Mouse (Mus musculus): ENCODE measurements around the gene Myo16.

DNA sequence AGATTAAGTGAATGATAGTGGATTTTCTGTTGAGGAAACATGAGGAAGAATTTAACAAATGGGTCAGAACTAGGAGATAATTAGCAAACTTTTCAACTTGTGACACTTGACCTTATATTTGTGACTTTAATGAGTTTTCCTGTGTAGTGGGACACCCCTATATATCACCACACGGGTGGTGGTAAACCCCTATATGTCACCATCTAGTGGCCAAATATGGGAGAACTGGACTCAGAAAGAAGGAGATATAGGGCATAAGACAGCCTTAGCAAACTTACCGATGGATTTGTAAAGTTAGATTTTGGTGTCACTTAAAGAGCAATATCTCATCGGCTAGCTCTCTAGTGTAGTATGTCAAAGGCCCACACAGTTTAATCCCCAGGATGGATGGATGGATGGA, 147.1 kb downstream of the Myo16 start:
- TF ChIP-seq POLR2A (IDR thresholded peaks at IDR 0.05; ENCODE audit: insufficient read depth, low read length) (no peak), CTCF (IDR thresholded peaks at IDR 0.05; ENCODE audit: low read depth, low read length) (no peak)

Data from ES-Bruce4 (cell line).